Mouse (Mus musculus): ENCODE measurements around the gene Rab3gap2. TPM values are rescaled to one million over a fixed set of nuclear protein-coding genes. Genes with fewer than 3 reads are reported as not detected.

The Rab3gap2 gene
- polyA plus RNA-seq, 1 experiment from 2014 or later: 21.2 TPM

GRCm38 (mm10) chr1:185253140-185253892 is 49.4 kb downstream of the Rab3gap2 start:
- 85% methylated on average over 12 of the region's 12 CpGs for WGBS
- DNase-seq (ENCODE audit: low spot score) (no peak), ATAC-seq (replicated peaks; ENCODE audit: insufficient number of reproducible peaks, low FRiP score, low TSS enrichment, low read depth) (no peak)
- Histone ChIP-seq H3K4me3 (ENCODE audit: low read depth, low read length) (no peak overlapping the region), H3K27ac (replicated peaks; ENCODE audit: low read depth, low read length) (no peak overlapping the region), H3K4me2 (ENCODE audit: low read depth, low read length) (no peak overlapping the region), H3K27me3 (ENCODE audit: control insufficient read depth, insufficient read depth, low read length) (no peaks in the 10 kb centered on the region), H3K36me3 (replicated peaks; ENCODE audit: control insufficient read depth, insufficient read depth, low read depth, low read length) (peaks cover 3% of the 10 kb centered on the region; the same call in 1 of the 2 replicates), H3K9me3 (replicated peaks; ENCODE audit: control insufficient read depth, low read length) (no peaks in the 10 kb centered on the region), H3K9ac (replicated peaks; ENCODE audit: low read length) (no peak overlapping the region), H3K4me1 (ENCODE audit: control insufficient read depth, insufficient read depth, low read length) (no peaks in the 10 kb centered on the region)

- Histone ChIP-seq H3K4me2 (ENCODE audit: low read depth, low read length) (no peak overlapping the region), H3K27me3 (ENCODE audit: control insufficient read depth, insufficient read depth, low read length) (no peaks in the 10 kb centered on the region), H3K4me3 (ENCODE audit: low read depth, low read length) (no peak overlapping the region), H3K4me1 (ENCODE audit: control insufficient read depth, insufficient read depth, low read length) (no peaks in the 10 kb centered on the region), H3K9me3 (replicated peaks; ENCODE audit: control insufficient read depth, low read length) (no peaks in the 10 kb centered on the region), H3K9ac (replicated peaks; ENCODE audit: low read length) (no peak overlapping the region), H3K36me3 (replicated peaks; ENCODE audit: control insufficient read depth, insufficient read depth, low read depth, low read length) (peaks cover 3% of the 10 kb centered on the region; the same call in 1 of the 2 replicates), H3K27ac (replicated peaks; ENCODE audit: low read depth, low read length) (no peak overlapping the region)
- DNase-seq (ENCODE audit: low spot score) (no peak), ATAC-seq (replicated peaks; ENCODE audit: insufficient number of reproducible peaks, low FRiP score, low TSS enrichment, low read depth) (no peak)
- WGBS: 93% methylated on average over 12 of the region's 12 CpGs
Measured at GRCm38 (mm10) chr1:185255336-185255735, 51.4 kb downstream of the Rab3gap2 start.

- peak; percentile 16 for DNase-seq (ENCODE audit: low spot score)
- H3K36me3 ChIP-seq (replicated peaks; ENCODE audit: control insufficient read depth, insufficient read depth, low read depth, low read length): peaks cover 3% of the 10 kb centered on the region; the same call in 1 of the 2 replicates
- no peak for ATAC-seq (replicated peaks; ENCODE audit: insufficient number of reproducible peaks, low FRiP score, low TSS enrichment, low read depth)
Measured at GRCm38 (mm10) chr1:185256753-185257152, 52.8 kb downstream of the Rab3gap2 start.

GRCm38 (mm10) chr1:185262565-185262964 is 58.6 kb downstream of the Rab3gap2 start:
- Histone ChIP-seq H3K27me3 (ENCODE audit: control insufficient read depth, insufficient read depth, low read length) (no peaks in the 10 kb centered on the region), H3K4me1 (ENCODE audit: control insufficient read depth, insufficient read depth, low read length) (no peaks in the 10 kb centered on the region), H3K4me3 (ENCODE audit: low read depth, low read length) (no peak overlapping the region), H3K9ac (replicated peaks; ENCODE audit: low read length) (no peak overlapping the region), H3K27ac (replicated peaks; ENCODE audit: low read depth, low read length) (no peak overlapping the region), H3K36me3 (replicated peaks; ENCODE audit: control insufficient read depth, insufficient read depth, low read depth, low read length) (peaks cover 7% of the 10 kb centered on the region), H3K9me3 (replicated peaks; ENCODE audit: control insufficient read depth, low read length) (no peaks in the 10 kb centered on the region), H3K4me2 (ENCODE audit: low read depth, low read length) (no peak overlapping the region)
- WGBS: 60% methylated on average over 14 of the region's 14 CpGs
- ATAC-seq (replicated peaks; ENCODE audit: insufficient number of reproducible peaks, low FRiP score, low TSS enrichment, low read depth): 0 out of 2 replicates have a peak, but pooled peaks have one; percentile 44
- peak; percentile 51 for DNase-seq (ENCODE audit: low spot score)

More at GRCm38 (mm10) chr1:185256753-185257152, 52.8 kb downstream of the Rab3gap2 start:
- H3K9ac ChIP-seq (replicated peaks; ENCODE audit: low read length): no peak overlapping the region
- no peak overlapping the region for H3K4me2 ChIP-seq (ENCODE audit: low read depth, low read length)
- no peak overlapping the region for H3K27ac ChIP-seq (replicated peaks; ENCODE audit: low read depth, low read length)
- no peaks in the 10 kb centered on the region for H3K9me3 ChIP-seq (replicated peaks; ENCODE audit: control insufficient read depth, low read length)
- H3K4me1 ChIP-seq (ENCODE audit: control insufficient read depth, insufficient read depth, low read length): no peaks in the 10 kb centered on the region
- H3K27me3 ChIP-seq (ENCODE audit: control insufficient read depth, insufficient read depth, low read length): no peaks in the 10 kb centered on the region
- no peak overlapping the region for H3K4me3 ChIP-seq (ENCODE audit: low read depth, low read length)
- WGBS: 41% methylated on average over 3 of the region's 3 CpGs

GRCm38 (mm10) chr1:185268675-185269074 is 64.8 kb downstream of the Rab3gap2 start:
- ATAC-seq (replicated peaks; ENCODE audit: insufficient number of reproducible peaks, low FRiP score, low TSS enrichment, low read depth) (no peak), DNase-seq (ENCODE audit: low spot score) (no peak)
- 72% methylated on average over 4 of the region's 4 CpGs for WGBS
- no peaks in the 10 kb centered on the region for H3K27me3 ChIP-seq (ENCODE audit: control insufficient read depth, insufficient read depth, low read length)
- H3K36me3 ChIP-seq (replicated peaks; ENCODE audit: control insufficient read depth, insufficient read depth, low read depth, low read length): peaks cover 5% of the 10 kb centered on the region
- H3K4me3 ChIP-seq (ENCODE audit: low read depth, low read length): no peak overlapping the region
- H3K9me3 ChIP-seq (replicated peaks; ENCODE audit: control insufficient read depth, low read length): no peaks in the 10 kb centered on the region
- no peak overlapping the region for H3K4me2 ChIP-seq (ENCODE audit: low read depth, low read length)
- no peaks in the 10 kb centered on the region for H3K4me1 ChIP-seq (ENCODE audit: control insufficient read depth, insufficient read depth, low read length)
- H3K9ac ChIP-seq (replicated peaks; ENCODE audit: low read length): no peak overlapping the region
- no peak overlapping the region for H3K27ac ChIP-seq (replicated peaks; ENCODE audit: low read depth, low read length)

GRCm38 (mm10) chr1:185270403-185271097 is 66.6 kb downstream of the Rab3gap2 start:
- Histone ChIP-seq H3K27me3 (ENCODE audit: control insufficient read depth, insufficient read depth, low read length) (no peaks in the 10 kb centered on the region), H3K9ac (replicated peaks; ENCODE audit: low read length) (no peak overlapping the region), H3K4me3 (ENCODE audit: low read depth, low read length) (no peak overlapping the region), H3K9me3 (replicated peaks; ENCODE audit: control insufficient read depth, low read length) (no peaks in the 10 kb centered on the region), H3K4me1 (ENCODE audit: control insufficient read depth, insufficient read depth, low read length) (no peaks in the 10 kb centered on the region), H3K27ac (replicated peaks; ENCODE audit: low read depth, low read length) (no peak overlapping the region), H3K4me2 (ENCODE audit: low read depth, low read length) (no peak overlapping the region), H3K36me3 (replicated peaks; ENCODE audit: control insufficient read depth, insufficient read depth, low read depth, low read length) (peaks cover 2% of the 10 kb centered on the region)
- 94% methylated on average over 8 of the region's 8 CpGs for WGBS
- no peak for DNase-seq (ENCODE audit: low spot score)
- ATAC-seq (replicated peaks; ENCODE audit: insufficient number of reproducible peaks, low FRiP score, low TSS enrichment, low read depth): no peak

- no peak for ATAC-seq (replicated peaks; ENCODE audit: insufficient number of reproducible peaks, low FRiP score, low TSS enrichment, low read depth)
- no peak overlapping the region for H3K4me3 ChIP-seq (ENCODE audit: low read depth, low read length)
- no peaks in the 10 kb centered on the region for H3K27me3 ChIP-seq (ENCODE audit: control insufficient read depth, insufficient read depth, low read length)
- H3K27ac ChIP-seq (replicated peaks; ENCODE audit: low read depth, low read length): no peak overlapping the region
- no peaks in the 10 kb centered on the region for H3K9me3 ChIP-seq (replicated peaks; ENCODE audit: control insufficient read depth, low read length)
- H3K4me2 ChIP-seq (ENCODE audit: low read depth, low read length): no peak overlapping the region
- no peaks in the 10 kb centered on the region for H3K4me1 ChIP-seq (ENCODE audit: control insufficient read depth, insufficient read depth, low read length)
- DNase-seq (ENCODE audit: low spot score): no peak
- 92% methylated on average over 9 of the region's 9 CpGs for WGBS
- no peak overlapping the region for H3K9ac ChIP-seq (replicated peaks; ENCODE audit: low read length)
- H3K36me3 ChIP-seq (replicated peaks; ENCODE audit: control insufficient read depth, insufficient read depth, low read depth, low read length): peaks cover 2% of the 10 kb centered on the region
Measured at GRCm38 (mm10) chr1:185271373-185271772, 67.5 kb downstream of the Rab3gap2 start.

Data from embryonic facial prominence, embryonic 11.5 days (tissue).